Mouse (Mus musculus) neural tube, embryonic 11.5 days (tissue): ENCODE results near the gene Hs1bp3. TPM values are rescaled to one million over a fixed set of nuclear protein-coding genes. Genes with fewer than 3 reads are reported as not detected.

Experiments used
- ATAC-seq: fragments of 200-750 bp; cut with Nextera tagmentation; 2 replicates; pipeline ENCODE4 v1.8.0; 2017; ENCODE audit warnings: moderate number of reproducible peaks, mild to moderate bottlenecking, moderate TSS enrichment, moderate library complexity; ENCODE audit not compliant: insufficient read depth, low FRiP score, low TSS enrichment
- DNase-seq: peaks from one replicate; pipeline ENCODE4 v3.0.0-alpha.2; 2015; ENCODE audit warnings: low spot score
- H3K27ac ChIP-seq: fragments of 300-500 bp; sonication (generic); 2 replicates; pipeline ENCODE4 v1.5.1; 2014; ENCODE audit warnings: low read depth, mild to moderate bottlenecking, low read length
- H3K27me3 ChIP-seq: fragments of 300-500 bp; sonication (generic); 2 replicates; pipeline ENCODE4 v1.6.1; 2014; ENCODE audit warnings: mild to moderate bottlenecking, low read length, mixed read lengths; ENCODE audit not compliant: control insufficient read depth, insufficient read depth
- H3K36me3 ChIP-seq: fragments of 300-500 bp; sonication (generic); 2 replicates; pipeline ENCODE4 v1.6.1; 2014; ENCODE audit warnings: mild to moderate bottlenecking, low read length, moderate library complexity, mixed read lengths; ENCODE audit not compliant: control insufficient read depth, insufficient read depth
- H3K4me1 ChIP-seq: fragments of 300-500 bp; sonication (generic); 2 replicates; pipeline ENCODE4 v1.6.1; 2014; ENCODE audit warnings: low read length, mixed read lengths; ENCODE audit not compliant: control insufficient read depth, insufficient read depth
- H3K4me2 ChIP-seq: fragments of 300-500 bp; sonication (generic); 2 replicates; pipeline ENCODE4 v1.6.1; 2014; ENCODE audit warnings: low read depth, mild to moderate bottlenecking, moderate library complexity
- H3K4me3 ChIP-seq: fragments of 300-500 bp; sonication (generic); 2 replicates; pipeline ENCODE4 v1.5.1; 2014; ENCODE audit warnings: low read depth, low read length
- H3K9ac ChIP-seq: fragments of 300-500 bp; sonication (generic); 2 replicates; pipeline ENCODE4 v1.6.1; 2014; ENCODE audit warnings: mild to moderate bottlenecking, low read length
- H3K9me3 ChIP-seq: fragments of 300-500 bp; sonication (generic); 2 replicates; pipeline ENCODE4 v1.6.1; 2016; ENCODE audit warnings: low read length; ENCODE audit not compliant: control insufficient read depth
- WGBS: fragments of 180-500 bp; shearing (Covaris S2); extraction: QIAGEN DNeasy Blood & Tissue Kit; methylation state at CpG from one replicate; pipeline ENCODE4 v1.1.7; 2014; 5-methylcytosine and 5-hydroxymethylcytosine counted together
- polyA plus RNA-seq: library from polyadenylated mRNA; unstranded; fragments of >200 nt; fragmentation: Nextera tagmentation; extraction: Ambion mirVana; gene quantifications from 2 replicates; pipeline ENCODE4 v1.2.1, GENCODE M21; 2014

Hs1bp3 gene
- polyA plus RNA-seq, 1 experiment from 2014 or later, result 8.6 TPM

DNA sequence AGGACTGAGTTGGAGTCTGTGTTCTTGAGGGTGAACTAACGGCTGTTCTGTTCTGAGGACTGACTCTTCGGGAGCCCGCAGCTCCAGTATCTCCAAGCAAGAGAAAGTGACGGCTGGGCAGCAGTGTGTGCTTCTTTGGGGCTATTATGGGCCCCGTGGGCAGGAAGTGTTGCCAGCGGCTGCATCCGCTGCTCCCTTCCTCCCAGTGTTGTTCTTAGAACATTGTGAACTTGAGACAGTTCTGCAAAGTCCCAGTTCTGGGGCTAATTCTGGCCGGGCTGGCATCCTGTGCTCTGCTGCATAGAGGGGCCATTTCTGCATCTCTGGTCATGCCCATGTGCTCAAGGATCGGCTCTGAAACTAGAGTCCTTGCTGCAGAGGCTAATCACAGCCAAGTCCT lies 31.7 kb downstream of the Hs1bp3 start:
- peaks cover 4% of the 10 kb centered on the region for H3K36me3 ChIP-seq
- no peak overlapping the region for H3K9ac ChIP-seq
- no peak for ATAC-seq
- WGBS, result 68% methylated on average over 9 of the region's 9 CpGs
- no peak overlapping the region for H3K27ac ChIP-seq
- no peak overlapping the region for H3K4me3 ChIP-seq
- H3K27me3 ChIP-seq, result no peaks in the 10 kb centered on the region
- no peaks in the 10 kb centered on the region for H3K9me3 ChIP-seq
- peaks cover 12% of the 10 kb centered on the region for H3K4me1 ChIP-seq
- no peak for DNase-seq
- H3K4me2 ChIP-seq, result no peak overlapping the region

DNA sequence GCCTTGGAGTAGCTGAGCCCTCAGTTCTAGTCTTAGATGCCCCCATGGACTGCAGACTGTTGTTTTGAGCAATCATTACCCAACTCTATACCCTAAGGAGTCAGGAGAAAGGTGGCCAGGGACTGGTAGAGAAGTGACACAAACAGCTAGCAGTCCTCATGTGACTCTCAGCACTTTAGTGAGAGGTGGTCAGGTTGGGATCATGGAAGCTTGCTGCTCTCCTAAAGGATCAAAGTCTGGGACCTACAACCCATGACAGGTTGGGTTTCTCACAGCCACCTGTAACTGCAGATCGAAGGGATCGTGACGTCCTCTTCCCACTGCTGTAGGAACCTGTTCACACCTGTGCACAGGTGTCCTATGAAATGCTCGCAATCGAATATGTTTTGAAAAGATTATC lies 32.3 kb downstream of the Hs1bp3 start:
- Histone ChIP-seq H3K4me2 (no peak overlapping the region), H3K9me3 (no peaks in the 10 kb centered on the region), H3K9ac (no peak overlapping the region), H3K36me3 (peaks cover 4% of the 10 kb centered on the region), H3K4me1 (peaks cover 8% of the 10 kb centered on the region; the same call in 1 of the 2 replicates), H3K27me3 (no peaks in the 10 kb centered on the region), H3K27ac (no peak overlapping the region), H3K4me3 (no peak overlapping the region)
- ATAC-seq, result no peak
- WGBS, result 93% methylated on average over 5 of the region's 5 CpGs
- no peak for DNase-seq

DNA sequence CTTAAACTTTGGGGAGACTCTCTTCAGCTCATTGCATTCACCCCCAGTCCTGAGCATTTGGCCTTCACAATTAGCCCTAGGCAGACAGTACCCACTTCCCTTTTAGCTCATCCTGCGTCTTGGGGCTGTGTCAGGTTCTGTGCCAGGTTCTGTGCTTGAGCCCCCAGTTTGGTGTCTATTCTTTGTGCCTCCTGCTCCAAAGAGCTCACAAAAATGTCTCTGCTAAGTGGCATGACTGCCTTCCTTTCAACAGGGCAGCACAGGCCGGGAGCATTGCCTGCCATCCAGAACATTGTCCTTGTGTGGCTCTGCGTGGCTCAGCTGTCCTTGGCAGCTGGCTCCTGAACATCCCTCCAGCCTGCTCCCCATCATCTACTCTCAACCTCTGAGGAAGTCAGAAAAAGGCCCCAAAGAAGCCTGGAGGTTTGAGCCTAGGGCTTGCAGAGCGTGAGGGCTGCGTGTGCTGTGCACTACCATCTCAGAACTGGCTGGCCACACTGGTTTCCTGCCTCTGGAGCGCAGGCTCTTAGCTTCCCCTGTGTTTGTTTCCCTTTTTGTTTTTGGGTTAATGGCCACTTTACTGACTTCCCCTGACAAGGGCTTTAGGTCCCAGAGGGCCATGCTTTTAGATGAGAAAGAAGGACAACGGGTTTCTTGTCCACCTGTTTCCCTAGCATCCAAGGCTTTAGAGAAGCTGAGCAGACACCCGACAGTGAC lies 34.7 kb downstream of the Hs1bp3 start:
- Histone ChIP-seq H3K36me3 (no peaks in the 10 kb centered on the region; the same call in 1 of the 2 replicates), H3K9ac (no peak overlapping the region), H3K27ac (0 out of 2 replicates have a peak overlapping the region, but pooled peaks have one; percentile 14), H3K4me3 (no peak overlapping the region), H3K27me3 (no peaks in the 10 kb centered on the region), H3K4me2 (no peak overlapping the region), H3K4me1 (peaks cover 10% of the 10 kb centered on the region; the same call in 1 of the 2 replicates), H3K9me3 (no peaks in the 10 kb centered on the region)
- ATAC-seq (no peak), DNase-seq (no peak)
- 81% methylated on average over 8 of the region's 8 CpGs for WGBS

- Histone ChIP-seq H3K4me2 (no peak overlapping the region), H3K4me3 (no peak overlapping the region), H3K27ac (no peak overlapping the region), H3K27me3 (no peaks in the 10 kb centered on the region), H3K9me3 (no peaks in the 10 kb centered on the region), H3K36me3 (no peaks in the 10 kb centered on the region; the same call in 1 of the 2 replicates), H3K9ac (no peak overlapping the region), H3K4me1 (peaks cover 10% of the 10 kb centered on the region; the same call in 1 of the 2 replicates)
- DNase-seq (no peak), ATAC-seq (no peak)
- 74% methylated on average over 9 of the region's 9 CpGs for WGBS
These were observed 35.7 kb downstream of the Hs1bp3 start for GRCm38 (mm10) chr12:8348733-8349513.

- Histone ChIP-seq H3K27ac (no peak overlapping the region), H3K36me3 (no peaks in the 10 kb centered on the region; the same call in 1 of the 2 replicates), H3K4me2 (no peak overlapping the region), H3K9ac (no peak overlapping the region), H3K27me3 (no peaks in the 10 kb centered on the region), H3K4me3 (no peak overlapping the region), H3K9me3 (no peaks in the 10 kb centered on the region), H3K4me1 (peaks cover 10% of the 10 kb centered on the region; the same call in 1 of the 2 replicates)
- ATAC-seq, result no peak; the same call in 1 of the 2 replicates
- DNase-seq, result no peak
- WGBS, result 43% methylated on average over 4 of the region's 4 CpGs
These were observed 38.0 kb downstream of the Hs1bp3 start for GRCm38 (mm10) chr12:8351025-8351903.

GRCm38 (mm10) chr12:8353071-8353470 lies 39.8 kb downstream of the Hs1bp3 start:
- no peaks in the 10 kb centered on the region for H3K9me3 ChIP-seq
- no peak overlapping the region for H3K4me3 ChIP-seq
- peaks cover 10% of the 10 kb centered on the region; the same call in 1 of the 2 replicates for H3K4me1 ChIP-seq
- no peaks in the 10 kb centered on the region for H3K36me3 ChIP-seq
- H3K27ac ChIP-seq, result no peak overlapping the region
- no peaks in the 10 kb centered on the region for H3K27me3 ChIP-seq
- no peak overlapping the region for H3K4me2 ChIP-seq
- WGBS, result 71% methylated on average over 4 of the region's 4 CpGs
- DNase-seq (no peak), ATAC-seq (no peak)
- no peak overlapping the region for H3K9ac ChIP-seq

DNA sequence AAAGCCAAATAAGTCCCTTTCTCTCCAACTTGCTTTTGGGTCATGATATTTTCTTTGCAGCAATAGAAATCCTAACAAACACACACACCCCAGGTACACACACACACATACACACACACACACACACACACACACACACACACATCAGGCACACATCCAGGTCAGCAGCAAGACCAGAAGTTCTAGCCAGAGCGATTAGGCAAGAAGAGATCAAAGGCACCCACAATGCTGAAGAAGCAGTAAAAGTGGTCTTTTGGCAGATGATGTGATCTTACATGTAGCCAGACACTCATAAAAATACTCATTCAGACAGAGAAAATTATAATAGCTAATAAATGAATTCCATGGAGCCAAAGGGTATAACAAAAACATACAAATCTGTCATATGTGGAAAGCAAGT lies 41.0 kb downstream of the Hs1bp3 start:
- no peak overlapping the region for H3K4me3 ChIP-seq
- H3K9ac ChIP-seq, result no peak overlapping the region
- DNase-seq, result no peak
- 96% methylated on average over 1 of the region's 1 CpGs for WGBS
- no peaks in the 10 kb centered on the region for H3K36me3 ChIP-seq
- peaks cover 8% of the 10 kb centered on the region; the same call in 1 of the 2 replicates for H3K4me1 ChIP-seq
- H3K4me2 ChIP-seq, result no peak overlapping the region
- ATAC-seq, result no peak
- H3K27me3 ChIP-seq, result no peaks in the 10 kb centered on the region
- H3K9me3 ChIP-seq, result no peaks in the 10 kb centered on the region
- H3K27ac ChIP-seq, result no peak overlapping the region

DNA sequence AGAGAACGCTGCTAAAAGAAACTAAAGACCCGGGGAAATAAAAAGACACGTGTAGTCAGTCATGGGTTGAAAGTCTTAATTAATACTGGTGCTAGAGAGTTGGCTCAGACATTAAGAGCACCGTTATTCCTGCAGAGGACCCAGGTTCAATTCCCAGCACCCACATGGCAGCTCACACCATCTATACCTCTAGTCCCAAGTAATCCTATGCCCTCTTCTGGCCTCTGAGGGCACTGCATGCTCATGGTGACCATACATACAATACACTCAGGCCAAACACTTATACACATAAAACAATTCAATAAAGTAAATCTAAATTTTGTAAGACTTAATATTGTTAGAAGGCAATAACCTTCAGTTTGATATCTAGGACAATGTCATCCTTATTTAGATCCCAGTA lies 41.8 kb downstream of the Hs1bp3 start:
- no peak for DNase-seq
- 91% methylated on average over 4 of the region's 4 CpGs for WGBS
- H3K9ac ChIP-seq, result no peak overlapping the region

More for the DNA sequence above, 41.8 kb downstream of the Hs1bp3 start:
- H3K4me2 ChIP-seq, result no peak overlapping the region
- ATAC-seq, result no peak
- H3K9me3 ChIP-seq, result no peaks in the 10 kb centered on the region
- H3K4me3 ChIP-seq, result no peak overlapping the region
- H3K36me3 ChIP-seq, result no peaks in the 10 kb centered on the region
- H3K27ac ChIP-seq, result no peak overlapping the region
- H3K27me3 ChIP-seq, result no peaks in the 10 kb centered on the region
- H3K4me1 ChIP-seq, result 0 out of 2 replicates have a peak, but pooled peaks cover 2% of the 10 kb centered on the region
